Mouse (Mus musculus) cerebellum, adult 11-12 months (tissue): ENCODE data around the gene Ssh1.

Source experiments
- DNase-seq: peaks from one replicate; pipeline ENCODE4 v3.0.0; 2022

Ssh1 gene

DNA sequence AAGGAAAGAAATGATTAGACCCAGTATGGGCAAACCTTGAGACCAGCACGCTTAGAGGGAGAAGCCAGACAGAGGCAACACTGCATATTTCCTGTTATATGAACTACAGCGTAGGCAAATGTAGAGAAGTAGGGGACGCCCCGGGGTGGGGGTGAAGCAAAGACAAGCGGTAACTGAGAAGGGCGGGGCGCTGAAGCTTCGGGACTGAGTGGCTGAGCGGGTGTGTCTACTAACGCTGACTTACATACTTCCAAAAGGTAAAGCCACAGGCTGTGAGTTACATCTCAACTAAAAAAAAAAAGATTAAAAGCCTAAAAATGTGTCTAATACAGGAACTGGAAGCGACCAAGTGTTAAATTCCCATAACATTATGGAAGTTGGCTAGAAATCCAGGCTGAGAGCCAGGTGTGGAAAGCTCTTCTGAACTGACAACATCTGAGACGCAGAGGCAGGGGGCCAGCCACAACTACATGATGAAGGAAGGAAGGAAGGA is 1.3 kb downstream of the Ssh1 start:
- no peak for DNase-seq

DNA sequence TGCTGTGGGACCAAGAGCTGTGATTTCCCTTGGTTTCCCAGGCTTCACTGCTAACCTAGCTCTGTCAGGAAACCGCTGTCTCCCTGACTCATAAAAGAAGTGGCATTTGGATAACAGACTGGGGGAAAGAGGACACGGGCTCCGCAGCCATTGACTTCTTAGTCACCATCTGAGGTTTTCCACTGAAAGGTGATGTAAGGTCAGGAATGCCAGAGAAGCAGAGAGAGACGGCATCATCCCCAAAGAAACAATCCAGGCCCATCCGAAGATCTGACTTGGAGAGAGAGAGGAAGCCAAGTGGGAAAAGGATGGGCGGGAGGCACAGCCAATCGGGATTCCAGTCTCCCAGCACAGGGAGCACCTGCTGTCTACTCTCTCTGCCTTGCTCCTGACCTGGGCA is 2.6 kb downstream of the Ssh1 start:
- no peak for DNase-seq

DNA sequence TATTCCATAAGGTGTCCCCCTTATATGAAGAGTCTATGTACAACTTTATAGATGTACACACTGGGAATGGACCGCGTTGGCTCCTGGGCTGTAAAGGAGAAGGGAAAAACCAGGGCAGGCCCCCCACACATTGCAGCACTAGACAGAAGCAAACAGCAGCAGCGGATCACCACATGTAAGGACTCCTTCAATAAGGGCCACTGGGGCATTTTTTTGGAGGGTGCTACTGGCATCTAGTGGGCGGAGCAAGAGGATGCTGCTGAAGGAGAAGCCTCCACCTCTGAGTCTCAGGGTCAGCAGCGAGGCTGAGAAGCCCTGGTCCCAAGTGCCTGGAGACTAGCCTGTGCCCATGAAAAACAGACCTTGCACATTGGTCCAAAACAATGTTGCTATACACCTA is 3.1 kb downstream of the Ssh1 start:
- no peak for DNase-seq

DNA sequence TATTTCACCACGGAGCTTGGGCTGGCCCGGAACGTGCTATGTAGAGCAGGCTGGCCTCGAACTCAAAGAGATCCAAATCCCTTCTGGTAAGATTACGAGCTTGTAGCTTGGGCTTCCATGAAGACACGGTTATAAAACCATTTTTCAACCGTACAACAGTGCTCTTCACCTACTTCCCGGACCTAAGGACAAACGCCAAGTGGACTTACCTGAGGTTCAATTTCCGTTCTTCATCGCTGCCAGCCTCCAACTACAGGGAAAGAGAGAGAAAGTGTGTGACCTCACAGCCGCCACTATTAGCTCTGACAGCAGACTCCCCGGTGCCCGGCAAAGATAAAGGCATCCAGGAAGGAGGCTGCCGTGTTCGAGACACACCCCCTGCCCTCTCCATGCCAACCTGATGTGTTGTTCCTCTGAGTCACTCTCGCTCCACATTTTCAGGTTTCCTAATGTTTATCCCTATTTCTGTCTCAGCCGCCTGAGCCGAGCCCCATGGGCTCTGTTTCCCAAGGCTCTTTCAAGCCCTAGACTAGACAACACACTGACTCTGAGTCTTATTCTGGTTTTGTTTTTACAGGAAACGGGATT is 4.2 kb downstream of the Ssh1 start:
- DNase-seq: no peak

DNA sequence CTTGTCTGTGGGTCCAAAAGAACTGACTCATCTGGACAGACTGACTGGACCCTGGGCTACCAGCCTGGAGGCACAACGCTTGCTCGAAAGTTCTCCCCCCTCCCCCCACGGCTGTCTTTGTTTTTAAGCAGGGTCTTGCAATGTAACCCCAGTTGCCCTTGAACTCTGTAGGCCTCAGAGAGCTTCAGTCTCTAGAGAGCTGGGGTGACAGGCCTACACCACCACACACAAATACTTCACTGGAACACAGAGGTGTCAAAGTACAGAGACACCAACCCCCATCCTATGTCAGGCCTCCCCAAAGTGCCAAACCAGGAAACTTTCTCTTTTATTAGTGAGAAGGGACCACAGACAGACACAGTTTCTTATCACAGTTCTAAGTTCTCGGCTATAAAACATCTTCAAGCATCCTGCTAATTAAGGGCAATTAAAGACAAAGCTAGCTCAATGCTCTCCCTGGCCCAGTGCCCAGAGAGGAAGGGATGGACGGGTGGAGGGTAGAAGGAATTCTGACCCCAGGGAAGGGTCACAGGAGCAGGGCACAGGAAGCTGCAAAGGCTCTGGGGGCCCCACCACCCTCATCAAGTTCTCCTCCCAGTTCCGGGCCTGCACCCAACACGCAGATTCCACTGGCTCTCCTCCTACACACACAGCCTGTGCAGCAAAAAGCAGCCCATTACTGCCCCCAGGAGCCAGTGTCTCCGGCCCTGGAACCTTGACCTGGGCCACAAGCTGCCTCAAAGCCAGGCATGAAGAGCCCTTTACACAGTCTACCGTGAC is 7.3 kb downstream of the Ssh1 start:
- DNase-seq: no peak

DNA sequence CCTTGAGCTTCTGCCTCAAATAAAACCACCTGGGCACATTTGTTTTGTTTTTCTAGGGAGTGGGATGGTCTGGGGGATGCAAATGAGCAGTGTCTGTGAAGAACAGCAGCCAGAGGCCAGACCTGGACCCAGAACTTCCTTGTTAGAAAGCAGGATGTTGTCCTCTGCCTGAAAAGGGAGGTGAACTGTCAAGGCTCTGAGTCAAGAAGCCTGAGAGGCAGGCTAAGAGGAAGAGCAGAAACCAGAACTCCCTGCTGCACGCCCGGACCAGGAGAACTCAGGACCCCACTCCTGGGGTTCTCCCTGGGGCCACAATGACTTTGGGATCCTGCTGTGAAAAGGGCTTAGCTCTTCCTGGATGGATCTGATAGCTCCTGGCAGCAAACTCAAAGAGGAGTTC is 8.0 kb downstream of the Ssh1 start:
- DNase-seq: no peak

DNA sequence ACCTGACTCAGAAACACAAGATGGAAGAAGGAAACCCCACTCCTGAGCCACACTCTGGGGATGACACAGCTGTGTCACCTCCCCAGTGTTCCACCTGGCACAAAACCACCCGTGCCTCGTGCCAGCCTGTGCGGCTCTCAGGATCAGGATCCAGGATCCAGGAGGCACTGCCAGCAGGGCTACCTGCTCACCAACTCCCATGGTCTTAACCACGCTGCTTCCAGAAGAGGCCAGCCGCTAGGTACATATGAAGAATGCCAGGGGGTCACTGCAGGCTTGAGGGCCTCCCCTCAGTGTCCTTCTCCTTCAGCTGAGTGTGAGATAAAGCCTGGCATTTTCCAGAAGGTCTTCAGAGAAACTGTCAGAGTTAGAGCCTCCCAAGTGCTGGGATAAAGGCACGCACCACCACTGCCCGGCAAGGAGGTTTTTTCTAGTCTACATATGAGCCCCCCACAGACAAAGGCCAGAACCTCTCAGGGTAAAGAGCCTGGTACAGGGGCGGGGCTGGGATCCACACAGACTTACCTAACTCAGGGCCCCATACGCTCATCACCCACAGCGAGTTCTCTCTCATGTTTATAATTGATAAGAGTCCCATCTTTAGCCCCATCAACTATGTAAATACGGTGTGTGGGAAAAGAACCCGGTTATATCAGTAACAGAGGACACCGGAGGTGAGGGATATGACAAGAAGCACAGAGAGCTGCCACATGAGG is 9.5 kb downstream of the Ssh1 start:
- DNase-seq: no peak

DNA sequence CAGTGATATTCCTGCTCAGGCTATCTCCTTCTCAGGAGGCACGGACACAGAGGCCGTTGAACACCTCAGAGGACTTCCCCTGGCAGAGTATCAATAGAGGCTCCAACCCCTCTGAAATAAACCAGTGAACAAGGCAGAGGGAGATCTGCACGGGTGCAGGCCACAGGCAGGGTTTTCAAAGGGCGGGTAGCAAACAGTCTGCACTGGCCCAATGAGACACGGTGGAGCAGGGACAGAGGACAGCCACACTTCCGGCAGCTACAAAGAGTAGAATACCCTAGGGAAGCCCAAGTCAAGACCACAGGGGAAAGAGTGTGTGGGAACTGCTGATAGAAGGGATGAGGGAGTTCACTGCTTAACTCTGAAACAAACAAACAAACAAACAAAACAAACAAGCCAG is 10.2 kb downstream of the Ssh1 start:
- no peak for DNase-seq

DNA sequence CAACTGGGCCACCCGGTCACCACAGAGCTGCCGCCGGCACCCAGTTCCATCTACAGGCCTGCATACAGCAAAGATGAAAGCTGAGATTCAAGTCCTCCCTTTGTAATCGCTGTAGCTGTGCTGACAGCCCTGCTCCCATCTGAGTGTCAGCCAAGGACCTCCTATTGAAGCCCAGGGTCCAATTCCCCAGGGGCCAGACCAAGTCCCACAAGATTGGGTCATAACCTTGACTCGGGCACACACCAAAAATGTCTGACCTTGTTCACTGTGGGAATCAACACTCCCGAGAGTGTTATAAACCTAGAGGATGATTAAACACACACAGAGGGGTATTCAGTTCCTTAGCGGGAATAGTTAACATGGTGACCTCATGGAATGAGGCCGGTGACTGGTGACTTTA is 11.9 kb downstream of the Ssh1 start:
- DNase-seq: no peak

DNA sequence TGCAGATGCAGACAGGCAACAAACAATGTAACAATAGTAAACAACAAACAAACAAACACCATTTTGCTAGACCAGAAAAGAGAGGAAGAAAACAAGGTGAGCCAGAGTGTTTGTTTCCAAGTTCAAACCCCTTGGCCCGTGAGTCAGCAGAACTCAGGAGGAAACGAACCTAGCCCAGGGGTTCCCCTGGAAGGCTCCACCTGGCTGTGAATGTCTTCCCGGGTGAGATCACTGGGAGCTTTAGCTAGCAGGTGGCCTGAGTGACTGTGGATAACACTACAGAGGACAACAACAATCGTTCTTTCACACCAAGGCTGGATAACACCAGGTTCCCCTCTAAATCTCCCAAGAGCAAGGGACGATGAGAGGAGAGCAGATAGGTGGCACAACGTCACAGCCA is 12.5 kb downstream of the Ssh1 start:
- DNase-seq: no peak

DNA sequence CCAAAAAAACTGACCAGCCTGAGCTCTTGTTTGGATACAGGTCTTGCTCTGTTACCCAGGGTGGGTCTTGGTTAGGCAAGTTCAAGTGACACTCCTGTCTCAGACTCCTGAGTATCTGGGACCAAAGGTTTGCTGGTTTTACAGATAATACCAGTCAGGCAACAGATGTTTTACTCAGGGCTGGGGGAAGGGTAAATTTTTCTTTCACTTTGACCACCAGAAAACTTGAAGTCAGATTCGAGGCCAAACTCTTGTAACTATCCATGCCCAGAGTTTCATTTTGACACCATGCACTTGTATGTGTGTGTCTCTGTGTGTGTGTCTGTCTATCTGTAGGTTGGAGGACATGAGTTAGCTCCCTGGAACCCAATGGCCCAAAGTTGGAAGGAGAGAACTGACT is 13.2 kb downstream of the Ssh1 start:
- DNase-seq: no peak

DNA sequence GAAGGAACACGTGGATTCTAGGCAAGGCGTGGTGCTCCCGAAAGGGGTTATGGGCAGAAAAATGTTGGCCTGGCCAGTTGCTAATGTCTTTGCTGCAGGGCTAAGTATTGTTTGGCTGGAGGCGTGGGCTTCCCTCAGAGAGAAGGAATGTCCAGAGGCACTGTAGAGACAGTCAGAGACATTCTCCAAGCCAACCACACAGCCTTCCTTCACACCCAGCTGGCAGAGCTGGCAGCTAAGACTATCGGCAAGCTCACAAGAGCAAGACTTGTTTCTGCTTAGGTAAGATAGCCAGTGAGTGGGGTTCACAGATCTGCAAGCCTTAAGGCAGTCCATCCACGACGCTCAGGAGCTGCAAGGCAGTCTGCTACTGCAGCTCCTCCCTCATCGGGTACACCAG is 16.4 kb downstream of the Ssh1 start:
- no peak for DNase-seq

DNA sequence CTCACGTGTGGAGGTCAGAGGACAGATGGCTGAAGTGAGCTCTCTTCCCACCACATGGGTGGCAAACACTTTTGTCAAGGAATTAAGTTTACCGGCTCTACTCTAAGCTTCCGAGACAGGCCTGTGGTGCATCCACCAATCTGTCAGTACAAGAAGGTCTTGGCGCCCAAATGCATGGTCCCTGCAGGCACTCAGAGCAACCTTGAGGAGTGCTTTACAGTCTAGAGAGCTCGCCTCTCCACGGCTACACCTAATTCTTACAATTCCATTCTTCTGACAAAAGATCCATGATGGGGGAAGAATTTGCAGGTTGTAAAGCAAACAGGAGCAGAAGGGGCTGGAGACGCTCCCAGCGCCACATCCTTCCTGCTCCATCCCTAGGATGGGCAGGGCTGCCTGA is 17.1 kb downstream of the Ssh1 start:
- DNase-seq: no peak

DNA sequence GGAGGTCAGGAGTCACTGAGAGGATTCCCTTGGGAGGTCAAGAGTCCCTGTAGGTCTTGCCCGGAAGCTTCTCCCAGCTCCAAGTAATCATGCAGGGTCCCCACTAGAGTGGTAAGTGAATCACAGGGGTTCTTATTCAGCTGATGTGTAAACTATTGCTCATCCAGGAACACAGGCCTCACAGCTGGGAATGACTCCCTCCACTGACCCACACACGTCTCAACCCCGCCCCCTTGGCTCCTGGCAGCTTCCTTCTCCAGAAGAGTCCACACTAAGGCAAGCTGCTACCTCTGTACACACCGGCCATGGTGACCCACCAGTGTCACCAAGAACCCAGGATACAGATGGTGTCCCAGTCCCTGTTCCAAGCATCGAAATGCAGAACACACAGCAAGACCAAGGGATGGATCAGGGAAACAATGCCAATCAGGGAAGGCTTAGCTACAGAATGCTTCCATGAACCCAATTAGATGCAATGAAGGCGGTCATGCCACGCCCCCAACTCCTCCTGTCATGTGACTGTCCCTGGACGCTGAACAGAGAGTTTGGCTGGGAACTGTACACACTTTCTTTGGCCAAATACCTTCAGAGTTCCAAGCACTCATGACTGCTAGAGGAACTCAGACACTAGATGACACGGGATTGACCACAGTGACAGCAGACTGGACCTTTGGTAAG is 18.0 kb downstream of the Ssh1 start:
- DNase-seq: no peak

DNA sequence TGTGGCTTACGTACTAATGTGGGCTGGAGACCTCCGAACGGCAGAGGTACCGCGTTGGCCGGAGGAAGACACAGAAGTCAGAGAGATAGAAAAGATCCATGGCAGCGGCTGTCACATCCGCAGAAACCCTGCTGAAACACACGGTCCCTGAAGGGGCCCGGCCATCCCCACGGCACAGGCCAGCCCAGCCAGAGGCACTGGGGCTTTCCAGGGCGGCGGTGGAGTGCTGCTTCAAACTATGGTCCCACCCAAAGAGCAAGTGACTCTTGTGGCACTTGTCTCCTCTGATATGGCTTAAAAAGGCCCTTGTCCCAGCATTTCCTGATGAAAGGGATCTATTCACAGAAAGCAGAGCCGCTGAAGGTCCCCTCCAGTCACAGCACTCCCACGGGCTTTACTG is 19.1 kb downstream of the Ssh1 start:
- DNase-seq: no peak

DNA sequence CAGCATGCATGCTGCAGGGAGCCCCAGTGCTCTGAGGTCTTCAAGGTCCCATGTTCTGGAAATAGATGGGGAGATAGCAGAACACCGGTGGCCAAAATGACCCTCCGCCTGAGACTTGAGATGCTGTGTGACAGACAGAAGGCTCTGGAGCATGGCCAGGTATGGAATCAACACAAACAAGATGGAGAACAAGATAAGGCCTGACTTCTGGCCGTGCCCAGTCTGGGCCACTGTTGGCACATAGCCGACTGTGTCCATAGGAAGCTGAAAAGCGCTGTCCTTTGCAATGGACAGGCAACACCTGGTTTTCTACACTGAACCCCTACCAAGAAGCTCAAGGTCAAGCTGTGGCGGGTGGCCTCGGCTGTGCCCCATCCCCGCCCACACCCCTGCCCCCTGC is 19.9 kb downstream of the Ssh1 start:
- no peak for DNase-seq

DNA sequence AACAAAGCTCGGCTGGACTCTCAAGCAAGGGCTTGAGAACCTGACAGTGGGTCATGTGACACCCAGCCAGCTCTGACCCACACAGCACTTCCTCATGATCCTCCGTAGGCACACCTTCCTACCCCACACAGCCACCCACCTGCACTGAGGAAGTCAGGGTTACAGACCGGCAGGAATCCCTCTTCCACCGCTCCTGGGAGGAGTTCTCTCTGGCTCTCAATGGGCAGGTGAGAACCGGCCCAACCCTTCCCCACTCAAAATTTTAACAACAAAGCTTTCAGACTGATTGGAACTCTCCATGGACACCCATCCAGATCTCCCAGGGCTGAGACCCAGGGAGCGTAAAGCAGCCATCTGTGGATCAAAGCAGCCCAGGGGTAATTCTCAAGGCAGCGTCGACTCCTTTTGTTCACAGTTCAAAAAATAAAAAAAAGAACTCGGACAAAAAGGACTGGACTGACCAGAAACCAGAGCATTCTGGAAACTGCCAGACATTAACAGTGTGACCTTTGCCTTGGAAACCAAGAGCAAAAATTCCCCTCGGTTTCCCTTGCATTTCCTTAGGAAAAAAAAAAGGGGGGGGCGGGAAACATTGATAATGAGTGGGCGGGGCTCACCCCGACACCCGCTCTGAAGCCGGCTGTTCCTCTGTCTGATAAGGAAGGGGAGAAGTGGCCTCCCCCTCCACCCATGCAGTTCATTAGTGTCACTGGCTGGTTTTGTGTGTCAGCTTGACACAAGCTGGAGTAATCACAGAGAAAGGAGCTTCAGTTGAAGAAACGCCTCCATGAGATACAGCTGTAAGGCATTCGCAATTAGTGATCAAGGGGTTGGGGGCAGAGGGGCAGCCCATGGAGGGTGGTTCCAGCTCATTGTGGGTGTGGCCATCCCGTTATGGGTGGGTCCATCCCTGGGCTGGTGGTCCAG is 20.8 kb downstream of the Ssh1 start:
- DNase-seq: no peak

DNA sequence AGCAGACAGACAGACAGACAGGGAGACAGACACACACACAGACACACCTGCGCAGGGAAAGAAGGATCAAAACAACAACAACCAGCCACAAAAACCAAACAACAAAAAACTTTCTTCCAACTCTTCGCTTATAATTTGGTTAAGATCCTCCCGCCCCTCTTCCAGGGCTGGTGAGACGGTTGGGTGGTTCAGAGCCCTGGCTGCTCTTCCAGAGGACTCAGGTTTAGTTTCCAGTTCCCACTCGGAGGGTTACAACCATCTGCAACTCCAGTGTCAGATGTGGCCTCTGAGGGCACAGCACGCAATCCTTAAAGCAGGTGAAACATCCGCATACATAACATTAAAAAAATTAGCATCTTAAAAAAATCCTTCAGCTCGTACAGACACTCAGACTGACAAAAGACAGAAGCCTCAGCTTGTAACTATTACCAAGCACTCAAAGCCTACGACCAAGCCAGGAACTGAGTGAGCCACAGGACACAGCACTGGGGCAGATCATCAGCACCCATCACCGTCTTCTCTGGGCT is 22.2 kb downstream of the Ssh1 start:
- DNase-seq: no peak

DNA sequence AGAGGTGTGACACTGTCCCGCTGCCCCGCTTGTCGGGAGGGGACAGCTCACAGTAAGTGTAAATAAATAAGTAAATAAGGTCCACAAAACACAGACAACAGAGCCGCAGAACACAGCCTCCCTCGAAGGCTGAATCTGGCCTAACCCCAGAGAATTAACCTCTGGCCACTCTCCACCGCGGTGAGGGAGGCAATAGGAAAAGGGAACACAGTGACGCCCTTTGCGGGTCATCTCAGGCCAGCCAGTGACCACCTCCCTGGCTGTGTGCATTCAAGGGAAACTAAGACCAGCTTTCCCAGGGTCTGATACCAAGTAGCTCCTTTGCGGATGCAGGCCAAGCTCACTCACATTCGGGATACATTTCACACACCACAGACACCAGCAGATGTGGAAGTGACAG is 25.3 kb downstream of the Ssh1 start:
- DNase-seq: no peak

DNA sequence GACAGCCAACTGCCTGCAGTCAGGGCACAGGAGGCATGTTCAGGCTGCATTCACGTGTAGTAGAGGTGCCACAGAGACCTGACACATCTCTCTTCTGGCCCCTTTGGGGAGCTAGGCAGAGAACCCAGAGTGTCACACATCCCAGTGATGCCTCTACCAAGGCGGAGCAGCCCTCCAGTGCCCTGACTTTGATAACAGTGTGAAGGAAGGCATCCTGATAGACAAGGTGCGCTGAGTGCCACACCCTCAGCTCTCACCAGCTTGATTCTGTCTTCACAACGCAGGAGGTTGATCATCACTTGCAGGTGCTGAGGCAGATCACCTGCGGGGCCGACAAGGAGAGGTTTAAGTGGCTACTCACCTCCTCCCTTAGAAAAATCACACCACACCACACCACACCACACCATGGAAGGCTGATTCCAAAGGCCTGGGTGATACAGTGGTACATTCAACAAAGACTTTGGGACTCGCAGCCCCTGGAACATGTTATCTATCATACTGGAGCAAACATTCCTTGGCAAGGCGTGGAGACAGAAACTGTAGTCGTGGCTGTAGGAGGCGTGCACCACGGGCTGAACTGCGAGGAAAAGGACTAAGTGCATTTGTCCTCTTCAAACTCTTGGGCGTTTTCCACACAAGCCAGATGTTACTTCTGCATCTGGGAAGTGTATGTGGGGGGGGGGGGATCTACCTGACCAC is 27.1 kb downstream of the Ssh1 start:
- no peak for DNase-seq

DNA sequence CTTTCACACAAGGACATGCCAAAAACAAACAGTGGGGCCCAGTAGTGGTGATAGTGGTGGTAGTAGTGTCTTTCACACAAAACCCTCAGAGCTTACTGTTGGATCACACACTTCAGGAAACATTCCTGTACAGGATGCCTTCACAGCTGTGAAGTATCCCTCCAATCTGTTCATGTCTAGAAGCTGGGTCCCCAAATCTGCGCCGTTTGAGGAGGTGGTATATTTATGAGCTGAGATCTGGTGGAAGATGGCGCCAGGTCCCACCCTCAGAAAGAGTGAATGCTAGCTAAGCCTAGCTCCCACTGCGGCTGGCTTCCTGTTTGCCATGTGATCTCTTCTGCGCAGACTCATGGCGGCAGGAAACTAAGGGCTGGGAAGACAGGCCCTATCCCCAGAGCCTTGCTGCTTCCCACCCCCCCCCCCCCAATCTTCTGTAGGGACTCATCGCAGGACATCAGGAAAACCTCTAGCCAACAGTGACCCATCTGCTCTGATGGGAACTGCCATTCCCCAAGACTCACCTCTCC is 28.0 kb downstream of the Ssh1 start:
- no peak for DNase-seq
